Mouse (Mus musculus) right cerebral cortex, postnatal 14 days (tissue): ENCODE measurements at regions not wholly inside any gene's neighbourhood (a gene's known extent, or its start where the extent isn't known, plus 50 kb on each side); places are given as distances from the start of the nearest gene placed in this dataset.

Experiments
- DNase-seq: peaks from one replicate; pipeline ENCODE4 v3.0.0; 2022

DNA sequence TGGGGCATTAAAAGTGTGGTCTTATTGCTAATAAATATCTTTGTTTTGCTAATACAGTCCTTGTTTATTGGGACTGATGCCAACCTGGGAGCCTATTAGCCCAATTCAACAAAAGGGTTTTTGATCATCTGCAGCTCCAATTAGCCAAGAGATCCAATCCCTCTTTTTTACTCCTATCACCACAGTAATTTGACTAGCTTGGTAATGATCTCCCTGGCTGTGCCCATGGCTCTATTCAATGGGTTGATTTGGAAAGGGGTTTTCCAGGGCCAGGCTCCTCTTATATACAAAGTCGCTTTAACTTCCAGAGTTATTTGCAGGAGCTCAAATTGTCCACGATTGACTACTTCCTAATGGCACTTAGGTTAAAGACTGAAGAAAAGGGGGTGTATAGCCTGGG is 145.1 kb upstream of the Adra1b start:
- no peak for DNase-seq

DNA sequence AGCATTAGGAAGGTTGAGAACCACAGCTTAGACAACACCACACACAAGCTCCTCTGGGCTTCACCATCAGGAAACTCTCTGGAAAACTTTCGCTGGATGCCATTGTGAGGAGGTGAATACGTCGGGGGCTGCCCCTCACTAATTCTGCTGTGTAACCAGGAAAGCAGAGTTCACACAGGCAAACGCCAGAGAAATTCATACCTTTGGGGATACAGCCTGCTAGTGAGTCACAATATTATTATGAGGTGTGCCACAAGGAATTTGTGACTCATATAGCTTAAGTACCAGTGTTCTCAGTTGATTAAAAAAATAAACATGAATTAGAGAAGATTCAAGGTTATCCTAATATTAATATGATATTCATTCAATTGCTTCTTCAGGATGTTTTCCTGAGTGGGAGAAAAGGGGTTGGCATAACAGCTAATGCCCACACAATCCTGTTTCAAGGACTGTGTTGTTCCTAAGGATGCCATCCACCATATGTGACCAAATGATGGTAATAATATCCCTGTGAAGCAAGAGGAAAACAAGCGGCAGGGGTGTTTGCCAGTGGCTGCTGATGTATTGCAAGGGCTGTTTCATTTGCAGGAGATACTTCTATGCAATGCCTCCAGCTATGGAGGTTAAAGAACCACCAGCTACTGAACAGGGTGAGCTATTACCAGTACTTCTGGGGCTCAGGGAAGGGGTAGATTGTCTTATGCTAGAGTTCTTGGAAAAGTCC is 148.4 kb upstream of the Adra1b start:
- no peak for DNase-seq

GRCm38 (mm10) chr11:44052481-44052880 is 151.5 kb upstream of the Adra1b start:
- peak; percentile 11 for DNase-seq

DNA sequence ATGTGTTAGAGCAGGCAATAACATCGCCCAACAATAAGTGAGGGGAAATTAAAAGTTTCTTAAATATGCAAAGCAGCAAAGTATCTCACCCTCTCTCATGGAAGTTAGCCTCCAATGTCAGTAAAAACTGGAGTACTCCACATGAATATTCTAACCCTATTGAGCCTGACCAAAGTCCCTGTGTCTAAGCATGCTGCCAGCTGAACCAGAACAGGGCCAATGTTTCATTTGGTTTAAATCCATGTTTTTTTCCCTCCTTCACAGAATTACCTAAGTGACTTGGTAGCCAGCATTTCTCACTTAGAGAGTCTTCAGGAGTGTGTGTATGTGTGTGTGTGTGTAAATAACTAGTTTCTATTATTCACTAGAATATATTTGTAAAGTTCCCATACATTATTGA is 161.4 kb upstream of the Adra1b start:
- no peak for DNase-seq

DNA sequence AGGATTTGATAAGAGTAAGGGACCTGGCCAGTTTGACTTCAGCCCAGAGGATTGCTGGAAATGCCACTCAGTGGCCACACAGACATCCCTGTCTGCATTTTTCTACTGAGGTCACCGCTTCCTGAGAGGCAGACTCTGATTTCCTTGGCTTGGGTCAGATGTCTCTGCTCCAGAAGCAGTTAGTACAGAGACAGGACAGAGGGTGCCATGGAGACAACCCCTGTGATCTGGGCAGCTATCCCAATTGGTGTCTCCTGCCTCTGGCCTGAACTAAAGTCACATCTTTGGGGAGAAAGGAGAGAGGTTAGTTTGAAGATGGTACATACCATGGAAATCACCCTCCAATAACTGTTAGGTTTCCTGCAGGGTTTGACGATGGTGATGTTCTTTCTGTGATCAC is 165.2 kb upstream of the Adra1b start:
- DNase-seq, result no peak

DNA sequence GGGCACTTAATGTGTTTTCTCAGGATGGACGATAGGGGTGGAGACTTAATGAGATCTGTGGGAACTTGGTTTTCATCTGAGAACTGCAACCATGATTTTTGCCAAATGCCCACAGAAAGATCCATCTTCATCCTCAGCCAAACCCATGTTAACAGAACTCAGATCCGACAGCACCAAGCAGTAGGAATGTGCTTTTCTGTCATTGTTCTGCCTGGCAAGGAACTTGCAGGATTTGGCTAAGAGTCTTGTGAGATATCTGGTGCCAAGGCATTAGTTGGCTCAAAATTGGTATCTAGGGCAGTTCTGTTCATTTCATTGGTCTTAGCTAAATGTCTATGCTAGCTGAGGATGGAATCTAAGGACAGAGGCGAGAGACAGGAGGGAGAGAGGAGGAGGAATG is 182.7 kb upstream of the Adra1b start:
- DNase-seq, result no peak

GRCm38 (mm10) chr11:44086951-44087350 is 185.9 kb upstream of the Adra1b start:
- no peak for DNase-seq

DNA sequence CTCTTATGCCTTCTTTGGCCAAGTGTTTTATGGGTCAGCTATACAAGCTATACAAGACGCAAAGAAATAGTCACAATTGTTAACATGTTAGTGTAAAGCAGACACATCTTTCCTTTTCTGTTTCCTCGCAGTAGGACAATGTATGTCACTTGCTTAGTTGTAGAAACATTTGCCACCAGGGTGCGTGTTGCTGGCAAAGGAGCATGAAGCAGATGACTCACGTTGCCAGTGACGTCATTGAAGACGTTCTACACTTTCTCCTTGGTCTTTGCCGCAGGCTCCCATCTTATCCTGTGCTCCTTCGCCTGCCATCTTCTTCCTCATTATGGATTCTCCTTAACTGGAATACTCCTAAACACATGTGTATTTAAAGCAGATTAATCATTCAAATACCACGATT is 188.5 kb upstream of the Adra1b start:
- no peak for DNase-seq

DNA sequence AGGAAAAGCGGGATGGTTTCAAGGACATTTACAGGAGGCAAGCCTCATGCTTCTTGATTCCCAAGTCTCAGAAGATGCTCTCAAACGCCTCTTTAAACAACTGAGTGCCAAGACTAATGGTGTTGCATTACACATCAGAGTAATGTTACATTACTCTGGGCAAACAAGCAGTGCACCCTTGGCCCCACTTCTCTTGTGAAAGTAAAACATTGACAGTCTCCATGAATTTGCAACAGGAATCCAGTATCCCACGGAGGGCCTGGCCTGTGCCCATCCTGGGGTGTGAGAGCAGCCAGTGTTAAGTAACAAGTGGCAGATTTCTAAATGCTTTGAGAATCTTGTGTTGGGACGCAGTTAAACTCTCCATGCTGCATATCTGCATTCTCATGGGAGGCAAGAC is 194.3 kb upstream of the Adra1b start:
- DNase-seq, result no peak

GRCm38 (mm10) chr11:44103188-44103840 is 202.3 kb upstream of the Adra1b start:
- DNase-seq, result no peak

- DNase-seq, result no peak
Measured at GRCm38 (mm10) chr11:44103841-44104191, 202.8 kb upstream of the Adra1b start.

- DNase-seq, result no peak
Measured at GRCm38 (mm10) chr11:44106231-44106630, 205.2 kb upstream of the Adra1b start.

DNA sequence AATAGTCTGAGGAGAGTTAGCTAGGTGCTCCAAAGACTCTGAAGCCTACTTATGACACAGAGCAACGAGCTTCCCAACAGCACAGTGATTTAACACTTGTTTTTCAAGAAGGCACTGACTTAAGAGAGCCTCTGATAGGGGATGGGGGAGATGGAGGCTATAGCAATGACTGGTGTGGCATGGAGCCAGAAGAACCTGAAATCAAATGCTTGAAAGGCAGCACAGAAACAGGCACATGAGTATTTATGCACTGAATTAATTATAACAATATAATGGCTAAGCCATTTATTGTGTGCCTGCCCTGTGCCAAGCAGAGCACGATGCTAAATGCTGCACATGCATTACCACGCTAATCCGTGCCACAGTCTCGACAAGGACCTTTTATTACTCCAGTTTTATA is 210.5 kb upstream of the Adra1b start:
- no peak for DNase-seq

GRCm38 (mm10) chr11:44127088-44127487 is 226.1 kb upstream of the Adra1b start:
- no peak for DNase-seq

DNA sequence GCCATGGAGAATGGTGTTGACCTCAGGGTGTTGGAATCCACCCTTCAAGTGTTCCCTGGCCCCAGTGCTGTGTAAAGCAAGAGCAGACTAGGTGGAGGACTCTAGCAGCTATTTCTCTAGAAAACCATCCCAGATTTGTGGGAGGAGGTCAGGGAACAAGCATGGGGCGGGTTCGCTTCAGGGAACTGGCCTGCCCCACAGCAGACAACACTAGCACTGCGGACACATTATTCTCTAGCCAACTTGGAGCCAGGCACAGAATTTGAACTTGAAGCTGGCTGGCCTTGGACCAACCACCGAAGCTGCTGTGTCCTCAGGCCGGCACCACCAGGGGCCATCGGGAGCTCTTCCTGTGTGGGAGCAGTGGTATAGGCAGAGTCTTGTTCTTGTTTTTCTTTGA is 227.5 kb upstream of the Adra1b start:
- no peak for DNase-seq

DNA sequence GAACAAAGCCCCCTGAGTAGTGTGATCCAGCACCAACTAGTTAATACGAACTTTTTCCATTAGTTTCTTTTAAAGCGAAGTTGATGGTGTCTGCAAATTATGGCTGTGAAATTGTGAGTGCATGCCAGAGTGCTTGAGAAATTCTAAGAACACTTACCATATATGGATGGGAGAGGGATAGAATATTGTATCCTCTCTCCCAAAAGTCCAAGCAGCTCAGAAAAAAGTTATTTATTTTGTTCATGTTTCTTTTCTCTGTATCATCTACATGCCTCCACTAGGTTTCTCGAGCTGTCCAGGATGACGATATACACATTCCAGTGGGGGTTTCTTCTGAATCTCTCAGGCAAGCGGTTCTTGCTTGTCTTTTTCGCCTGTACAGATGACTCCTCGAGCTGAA is 232.2 kb upstream of the Adra1b start:
- no peak for DNase-seq

DNA sequence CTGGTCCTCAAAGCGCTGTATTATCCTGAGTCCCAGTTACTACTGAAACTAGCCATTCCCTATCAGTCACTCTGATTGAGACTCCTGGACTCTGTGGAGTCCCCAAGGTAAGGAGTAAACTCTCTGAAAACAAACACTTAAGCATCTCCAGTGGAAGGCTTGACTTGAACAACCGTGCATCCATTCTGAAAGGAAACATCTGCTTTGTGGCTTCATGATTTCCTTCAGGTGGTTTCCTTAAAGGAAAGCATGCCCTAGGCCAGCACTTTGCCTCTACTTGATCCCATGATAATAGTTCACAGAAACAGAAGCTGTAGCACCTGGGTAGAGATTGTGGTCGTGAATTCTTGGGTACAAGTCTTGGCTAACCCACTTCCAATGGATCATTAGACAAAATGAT is 235.0 kb upstream of the Adra1b start:
- no peak for DNase-seq

- peak; percentile 8 for DNase-seq
Measured at GRCm38 (mm10) chr11:44142996-44143395, 242.0 kb upstream of the Adra1b start.

- no peak for DNase-seq
Measured at GRCm38 (mm10) chr11:44144477-44144876, 243.5 kb upstream of the Adra1b start.

DNA sequence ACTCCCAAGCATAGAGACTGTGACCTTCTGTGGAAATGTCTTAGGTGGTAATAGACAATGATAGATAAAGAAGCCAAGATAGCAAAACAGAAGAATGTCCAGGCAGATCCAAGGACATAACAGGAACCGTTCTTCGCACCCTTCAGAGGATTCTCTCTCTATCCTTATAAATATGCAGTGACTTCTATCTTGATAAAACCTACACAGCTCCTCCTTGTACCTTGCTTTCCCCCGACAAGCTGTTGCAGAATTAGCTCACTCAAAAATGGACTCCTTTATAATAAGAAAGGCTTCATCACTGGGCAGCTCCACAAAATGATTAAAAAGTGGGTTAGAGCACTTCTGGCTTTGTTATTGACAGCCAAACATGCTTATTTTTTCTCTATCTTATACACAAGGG is 245.4 kb upstream of the Adra1b start:
- DNase-seq, result no peak

DNA sequence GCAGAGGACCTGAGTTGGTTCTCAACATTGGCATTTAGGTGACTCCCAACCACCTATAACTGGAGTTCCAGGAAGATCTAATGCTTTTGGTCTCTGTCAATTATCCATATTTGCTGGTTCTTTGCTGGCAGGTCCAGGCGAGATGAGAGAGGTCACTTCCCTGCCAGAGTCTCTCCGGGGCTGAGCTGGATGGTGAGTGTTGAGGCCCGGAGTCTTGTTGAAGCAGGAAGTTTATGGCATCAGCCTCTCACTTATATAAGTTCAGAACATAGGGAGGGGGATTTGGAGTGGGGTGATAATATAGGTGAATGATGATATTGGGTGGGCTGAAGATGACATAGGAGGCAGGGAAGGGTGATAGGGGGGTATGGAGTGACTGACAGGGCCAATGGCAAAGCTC is 246.3 kb upstream of the Il12b start:
- DNase-seq, result no peak

DNA sequence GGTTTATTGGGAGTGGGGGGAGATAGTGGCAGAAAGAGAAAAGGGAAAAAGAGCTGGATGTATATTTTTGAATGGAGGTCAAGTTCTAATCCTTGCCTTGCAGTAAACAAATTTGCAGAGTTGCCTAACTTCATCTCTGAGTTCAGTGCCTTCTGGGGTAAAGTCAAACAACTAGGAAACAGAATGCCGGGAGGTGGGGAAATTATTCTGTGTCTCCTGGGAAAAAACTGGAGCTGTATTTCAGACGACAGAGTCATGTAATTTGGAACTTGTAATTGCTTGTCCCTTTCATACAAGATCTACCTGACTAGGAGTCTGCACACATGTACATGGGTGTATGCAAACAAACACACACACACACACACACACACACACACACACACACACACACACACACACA is 244.3 kb upstream of the Il12b start:
- no peak for DNase-seq

- no peak for DNase-seq
Measured at GRCm38 (mm10) chr11:44156081-44156480, 243.8 kb upstream of the Il12b start.

DNA sequence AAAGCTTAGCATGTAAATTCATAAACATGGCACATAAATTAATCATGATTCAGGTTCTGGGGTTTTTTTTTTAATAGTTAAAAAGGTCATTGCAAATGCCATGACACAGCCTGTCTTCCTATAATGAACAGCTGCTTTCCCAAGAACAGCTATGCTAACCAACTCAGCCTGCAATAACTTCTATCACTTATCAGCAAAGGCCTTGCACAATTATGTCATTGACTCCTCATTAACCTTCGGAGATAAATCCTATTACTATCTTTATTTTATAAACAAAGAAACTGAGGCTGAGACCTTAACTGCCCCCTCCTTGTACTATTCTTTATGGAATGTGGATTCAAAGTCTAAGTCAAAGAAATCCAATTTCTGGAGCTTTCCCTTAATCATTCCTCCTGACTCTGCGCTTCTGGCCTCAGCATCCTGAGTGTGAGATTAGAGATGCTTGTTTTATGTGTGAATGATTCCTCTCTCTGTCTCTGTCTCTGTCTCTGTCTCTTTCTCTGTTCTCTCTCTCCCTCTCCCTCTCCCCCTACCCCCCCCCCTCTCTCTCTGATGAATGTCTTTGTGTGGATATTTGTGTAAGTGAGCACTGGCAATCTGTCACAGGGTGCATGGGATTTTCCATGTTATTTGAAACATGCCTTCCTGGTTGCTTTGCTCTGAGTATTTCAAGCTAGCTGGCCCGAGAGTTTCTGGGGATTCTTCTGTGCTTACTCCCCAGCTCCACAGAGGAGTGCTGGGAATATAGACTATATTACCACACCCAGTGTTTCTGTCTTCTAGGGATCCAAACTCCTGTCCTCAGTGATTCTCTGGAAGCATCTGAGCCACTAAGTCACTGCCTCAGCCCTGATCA is 243.1 kb upstream of the Il12b start:
- DNase-seq, result no peak
